Mouse (Mus musculus): ENCODE results near the gene Amd1. TPM values are rescaled to one million over a fixed set of nuclear protein-coding genes. Genes with fewer than 3 reads are reported as not detected.

The Amd1 gene
- polyA plus RNA-seq, 1 experiment from 2014 or later = 86.8 TPM

DNA sequence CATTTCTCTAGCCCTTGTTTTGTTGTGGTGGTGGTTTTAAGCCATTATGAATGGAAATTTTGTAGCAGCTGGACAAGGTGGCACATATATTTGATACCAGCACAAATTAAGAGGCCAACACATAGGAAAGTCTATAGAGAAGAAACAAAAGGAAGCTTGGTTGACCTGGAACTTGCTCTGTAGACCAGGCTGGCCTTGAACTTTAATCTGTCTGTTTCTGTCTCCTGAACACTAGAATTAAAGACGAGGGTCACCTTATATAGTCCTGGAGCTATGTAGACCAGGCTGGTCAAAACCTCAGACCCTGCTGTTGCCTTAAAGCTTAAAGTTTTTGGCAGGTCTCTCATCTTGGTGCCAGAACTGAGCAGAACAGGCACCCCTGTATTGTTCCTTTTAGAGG is 16.4 kb downstream of the Amd1 start:
- no peaks in the 10 kb centered on the region for H3K9me3 ChIP-seq
- WGBS = 85% methylated on average over 1 of the region's 1 CpGs
- no peak overlapping the region for H3K4me3 ChIP-seq
- no peaks in the 10 kb centered on the region for H3K4me1 ChIP-seq
- H3K27ac ChIP-seq (replicated peaks) = no peak overlapping the region
- H3K36me3 ChIP-seq (replicated peaks) = peaks cover 59% of the 10 kb centered on the region
- H3K27me3 ChIP-seq (replicated peaks; ENCODE audit: low read depth, poor library complexity, severe bottlenecking) = no peaks in the 10 kb centered on the region
- DNase-seq (ENCODE audit: low spot score) = no peak

DNA sequence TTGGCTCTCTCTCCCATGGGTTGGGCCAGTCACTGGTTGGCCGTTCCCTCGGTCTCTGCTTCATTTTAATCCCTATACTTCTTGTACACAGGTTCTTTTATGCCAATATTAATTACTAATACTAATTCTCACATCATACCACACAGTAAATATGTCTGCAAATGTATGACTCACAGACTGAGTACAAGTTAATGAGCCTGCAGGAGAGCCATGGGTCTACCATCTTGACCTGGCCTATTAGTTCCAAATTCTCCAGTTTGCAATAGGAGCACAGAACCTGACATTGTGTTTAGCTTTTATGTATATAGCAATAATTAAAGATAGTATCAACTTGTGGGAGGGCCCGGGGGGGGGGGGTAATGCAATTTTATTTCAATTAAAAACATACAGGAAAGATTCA is 17.0 kb downstream of the Amd1 start:
- Histone ChIP-seq H3K27me3 (replicated peaks; ENCODE audit: low read depth, poor library complexity, severe bottlenecking) (no peaks in the 10 kb centered on the region), H3K4me3 (no peak overlapping the region), H3K4me1 (no peaks in the 10 kb centered on the region), H3K9me3 (no peaks in the 10 kb centered on the region), H3K36me3 (replicated peaks) (peaks cover 53% of the 10 kb centered on the region), H3K27ac (replicated peaks) (no peak overlapping the region)
- WGBS = 89% methylated on average over 3 of the region's 3 CpGs
- no peak for DNase-seq (ENCODE audit: low spot score)

DNA sequence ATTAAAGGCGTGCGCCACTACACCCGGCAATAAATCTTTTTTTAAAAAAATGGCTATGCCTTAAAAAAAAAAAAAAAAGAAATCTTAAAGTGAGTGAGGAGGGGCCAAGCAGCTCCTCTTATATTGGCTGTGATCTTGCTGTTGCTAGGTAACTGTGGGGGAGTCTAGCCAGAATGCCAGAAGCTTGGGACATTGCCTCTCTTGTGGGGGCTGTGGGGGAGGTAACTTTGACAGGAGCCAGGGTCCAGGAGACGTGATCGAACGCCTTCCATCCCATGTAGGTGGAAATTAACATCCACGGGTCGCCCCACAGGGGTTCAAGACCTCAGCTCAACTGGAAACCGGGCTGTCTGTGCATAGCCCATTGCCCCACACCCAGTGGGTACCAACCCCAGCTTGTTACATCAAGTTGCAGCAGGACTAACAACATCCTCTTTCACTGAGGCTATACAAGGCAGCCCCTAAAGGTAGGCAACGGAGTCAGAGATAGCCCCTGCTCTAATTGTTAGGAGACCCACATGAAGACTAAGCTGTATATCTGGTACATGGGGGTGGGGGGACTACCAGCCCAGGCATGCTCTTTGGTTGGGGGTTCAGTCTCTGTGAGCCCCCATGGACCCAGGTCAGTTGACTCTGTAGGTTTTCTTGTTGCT is 17.7 kb downstream of the Amd1 start:
- WGBS = 85% methylated on average over 10 of the region's 10 CpGs
- peaks cover 47% of the 10 kb centered on the region for H3K36me3 ChIP-seq (replicated peaks)
- no peaks in the 10 kb centered on the region for H3K9me3 ChIP-seq

DNA sequence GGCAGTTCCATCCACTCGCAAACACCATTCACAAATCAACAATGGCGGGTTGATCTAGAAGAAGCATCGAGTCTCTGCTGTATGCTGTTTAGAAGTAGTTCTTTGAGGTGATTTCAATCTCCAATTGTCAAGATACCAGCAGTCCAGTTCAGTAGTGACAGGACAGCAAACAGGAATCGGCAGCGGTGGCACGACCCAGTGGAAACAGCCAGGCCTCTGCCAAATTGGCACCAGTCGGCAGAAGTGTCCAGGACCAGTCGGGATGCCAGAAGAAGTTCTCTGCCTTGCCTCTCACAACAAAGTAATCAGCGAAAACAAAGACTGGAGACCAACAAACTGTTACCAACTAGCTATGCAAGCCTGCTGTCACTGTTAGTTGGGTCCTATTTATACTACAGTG is 18.4 kb downstream of the Amd1 start:
- peaks cover 46% of the 10 kb centered on the region for H3K36me3 ChIP-seq (replicated peaks)
- 90% methylated on average over 9 of the region's 9 CpGs for WGBS

More for the DNA sequence above, 17.7 kb downstream of the Amd1 start:
- H3K4me1 ChIP-seq = no peaks in the 10 kb centered on the region
- no peak overlapping the region for H3K4me3 ChIP-seq
- H3K27ac ChIP-seq (replicated peaks) = no peak overlapping the region
- DNase-seq (ENCODE audit: low spot score) = no peak
- no peaks in the 10 kb centered on the region for H3K27me3 ChIP-seq (replicated peaks; ENCODE audit: low read depth, poor library complexity, severe bottlenecking)

DNA sequence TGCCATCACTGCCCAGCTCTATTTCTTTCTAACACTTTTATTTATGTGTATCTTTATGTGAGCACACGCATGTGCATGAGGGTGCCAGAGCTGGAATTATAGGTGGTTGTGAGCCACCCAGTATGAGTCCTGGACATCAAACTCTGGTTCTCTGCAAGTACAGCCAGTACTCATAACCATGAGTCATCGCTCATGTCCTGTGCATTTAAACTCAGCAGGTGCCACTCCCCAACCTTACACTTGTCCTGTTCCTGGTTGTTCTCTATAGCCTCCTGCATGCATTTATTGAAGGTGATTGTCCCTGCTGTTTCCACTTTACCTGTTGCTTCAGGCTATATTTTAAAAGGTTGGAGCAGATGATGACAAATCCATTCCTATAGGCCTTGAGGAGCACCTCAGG is 20.4 kb downstream of the Amd1 start:
- Histone ChIP-seq H3K27ac (replicated peaks) (no peak overlapping the region), H3K36me3 (replicated peaks) (peaks cover 35% of the 10 kb centered on the region), H3K4me3 (no peak overlapping the region), H3K9me3 (no peaks in the 10 kb centered on the region), H3K4me1 (no peaks in the 10 kb centered on the region), H3K27me3 (replicated peaks; ENCODE audit: low read depth, poor library complexity, severe bottlenecking) (no peaks in the 10 kb centered on the region)
- DNase-seq (ENCODE audit: low spot score) = no peak
- WGBS = 97% methylated on average over 2 of the region's 2 CpGs

More for the DNA sequence above, 18.4 kb downstream of the Amd1 start:
- Histone ChIP-seq H3K4me3 (no peak overlapping the region), H3K27ac (replicated peaks) (no peak overlapping the region), H3K9me3 (no peaks in the 10 kb centered on the region), H3K27me3 (replicated peaks; ENCODE audit: low read depth, poor library complexity, severe bottlenecking) (no peaks in the 10 kb centered on the region), H3K4me1 (no peaks in the 10 kb centered on the region)
- no peak for DNase-seq (ENCODE audit: low spot score)

DNA sequence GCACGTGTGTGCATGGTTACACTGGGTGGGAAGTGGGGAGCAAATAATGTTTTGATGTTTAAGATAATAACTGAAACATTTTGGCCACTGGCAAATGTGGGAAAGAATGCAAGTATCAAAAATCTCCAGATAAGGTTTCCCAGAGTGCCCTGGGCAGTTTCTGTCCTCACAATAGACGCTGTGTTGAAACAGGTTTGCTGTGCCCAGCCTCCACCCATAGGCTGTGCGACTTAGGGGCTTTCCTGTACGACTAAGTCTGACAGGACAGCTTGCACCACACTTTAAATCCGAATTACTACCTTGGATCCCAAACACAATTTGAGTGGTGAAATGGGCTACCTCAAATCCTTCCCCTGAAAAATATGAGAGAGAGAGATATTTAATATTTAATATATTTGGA is 23.7 kb downstream of the Amd1 start:
- Histone ChIP-seq H3K27me3 (replicated peaks; ENCODE audit: low read depth, poor library complexity, severe bottlenecking) (no peaks in the 10 kb centered on the region), H3K36me3 (replicated peaks) (peaks cover 6% of the 10 kb centered on the region), H3K9me3 (no peaks in the 10 kb centered on the region), H3K4me1 (no peaks in the 10 kb centered on the region), H3K27ac (replicated peaks) (no peak overlapping the region), H3K4me3 (no peak overlapping the region)
- WGBS = 56% methylated on average over 5 of the region's 5 CpGs
- no peak for DNase-seq (ENCODE audit: low spot score)

DNA sequence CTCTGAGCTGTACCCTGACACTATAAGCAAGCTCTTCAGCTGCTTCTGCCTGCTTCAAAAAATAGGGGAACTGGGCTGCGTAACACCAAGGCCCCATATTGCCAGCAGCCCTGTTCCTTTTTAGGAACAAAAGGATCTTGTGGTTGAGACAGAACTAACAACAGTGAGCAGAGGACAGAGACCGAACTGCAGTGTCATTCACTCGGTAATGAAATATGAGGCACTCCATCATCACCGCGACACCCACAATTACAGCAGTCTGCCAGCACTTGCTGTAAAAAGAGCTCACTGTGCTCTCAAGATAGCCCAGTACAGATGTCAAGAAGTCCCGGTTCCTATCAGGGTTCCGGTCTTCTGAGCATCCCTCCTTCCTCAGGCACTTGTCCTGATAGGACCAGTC is 26.0 kb downstream of the Amd1 start:
- no peak for DNase-seq (ENCODE audit: low spot score)
- 73% methylated on average over 7 of the region's 7 CpGs for WGBS
- Histone ChIP-seq H3K4me3 (no peak overlapping the region), H3K27me3 (replicated peaks; ENCODE audit: low read depth, poor library complexity, severe bottlenecking) (no peaks in the 10 kb centered on the region), H3K27ac (replicated peaks) (no peak overlapping the region), H3K4me1 (no peaks in the 10 kb centered on the region), H3K9me3 (no peaks in the 10 kb centered on the region), H3K36me3 (replicated peaks) (no peaks in the 10 kb centered on the region)

DNA sequence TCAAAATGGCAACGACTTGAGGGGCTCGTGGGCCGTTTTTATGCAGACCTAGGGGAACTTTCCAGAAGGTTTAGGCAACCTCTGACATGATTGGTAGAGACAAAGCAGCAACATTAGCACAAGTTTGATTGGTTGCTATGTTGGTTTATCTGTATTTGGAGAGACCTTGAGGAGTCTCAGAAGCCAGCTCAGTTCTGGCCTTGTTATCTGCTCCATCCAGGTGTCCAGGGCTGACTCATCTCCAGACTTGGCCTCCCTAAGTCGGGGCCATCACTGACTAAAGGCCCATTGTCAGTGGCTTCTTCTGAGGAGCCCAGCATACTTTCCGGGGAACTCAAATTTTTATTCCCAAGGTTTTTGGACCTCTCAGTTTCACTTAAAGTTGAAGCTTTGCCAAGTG is 28.0 kb downstream of the Amd1 start:
- Histone ChIP-seq H3K27me3 (replicated peaks; ENCODE audit: low read depth, poor library complexity, severe bottlenecking) (no peaks in the 10 kb centered on the region), H3K27ac (replicated peaks) (no peak overlapping the region), H3K36me3 (replicated peaks) (no peaks in the 10 kb centered on the region), H3K9me3 (no peaks in the 10 kb centered on the region), H3K4me1 (no peaks in the 10 kb centered on the region), H3K4me3 (no peak overlapping the region)
- whole genome bisulfite sequencing = 83% methylated on average over 5 of the region's 5 CpGs
- no peak for DNase-seq (ENCODE audit: low spot score)

DNA sequence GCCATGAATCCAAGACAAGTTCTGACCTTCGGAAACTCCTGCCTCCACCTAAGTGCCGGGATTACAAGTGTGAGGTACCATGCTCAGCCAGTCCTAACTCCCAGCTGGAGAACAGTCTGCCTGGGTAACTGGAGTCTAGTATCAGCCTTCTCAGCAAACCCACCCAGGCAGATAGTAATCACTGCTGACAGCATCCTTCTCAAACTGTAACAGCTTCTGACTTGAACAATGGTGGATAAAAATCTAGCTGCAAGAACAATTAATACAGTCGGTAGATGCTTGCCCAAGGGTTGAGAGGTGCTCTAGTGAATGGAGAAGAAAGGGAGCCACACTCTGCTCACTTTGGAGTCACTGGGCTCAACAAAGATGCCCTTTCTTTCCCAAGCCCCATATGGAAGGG is 30.8 kb downstream of the Amd1 start:
- Histone ChIP-seq H3K27me3 (replicated peaks; ENCODE audit: low read depth, poor library complexity, severe bottlenecking) (no peaks in the 10 kb centered on the region), H3K27ac (replicated peaks) (no peak overlapping the region), H3K4me1 (no peaks in the 10 kb centered on the region), H3K4me3 (no peak overlapping the region), H3K36me3 (replicated peaks) (no peaks in the 10 kb centered on the region), H3K9me3 (no peaks in the 10 kb centered on the region)
- WGBS = 85% methylated on average over 3 of the region's 3 CpGs
- DNase-seq (ENCODE audit: low spot score) = no peak

DNA sequence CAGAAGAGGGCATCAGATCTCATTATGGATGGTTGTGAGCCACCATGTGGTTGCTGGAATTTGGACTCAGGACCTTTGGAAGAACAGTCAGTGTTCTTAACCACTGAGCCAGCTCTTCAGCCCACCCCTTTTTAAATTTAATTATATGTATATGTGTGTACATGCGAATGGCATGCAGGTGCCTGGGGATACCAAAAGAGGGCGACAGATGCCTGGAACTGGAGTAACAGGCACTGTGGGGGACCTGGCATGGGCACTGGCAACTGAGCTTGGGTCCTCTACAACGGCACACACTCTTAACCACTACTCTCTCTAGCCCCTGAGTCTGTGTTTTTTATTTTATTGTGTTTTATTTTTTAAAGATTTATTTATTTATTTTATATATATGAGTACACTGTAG is 37.1 kb downstream of the Amd1 start:
- DNase-seq (ENCODE audit: low spot score) = no peak
- Histone ChIP-seq H3K4me3 (no peak overlapping the region), H3K27me3 (replicated peaks; ENCODE audit: low read depth, poor library complexity, severe bottlenecking) (no peaks in the 10 kb centered on the region), H3K36me3 (replicated peaks) (no peaks in the 10 kb centered on the region), H3K9me3 (no peaks in the 10 kb centered on the region), H3K27ac (replicated peaks) (no peak overlapping the region), H3K4me1 (peaks cover 6% of the 10 kb centered on the region)
- 85% methylated on average over 3 of the region's 3 CpGs for WGBS

DNA sequence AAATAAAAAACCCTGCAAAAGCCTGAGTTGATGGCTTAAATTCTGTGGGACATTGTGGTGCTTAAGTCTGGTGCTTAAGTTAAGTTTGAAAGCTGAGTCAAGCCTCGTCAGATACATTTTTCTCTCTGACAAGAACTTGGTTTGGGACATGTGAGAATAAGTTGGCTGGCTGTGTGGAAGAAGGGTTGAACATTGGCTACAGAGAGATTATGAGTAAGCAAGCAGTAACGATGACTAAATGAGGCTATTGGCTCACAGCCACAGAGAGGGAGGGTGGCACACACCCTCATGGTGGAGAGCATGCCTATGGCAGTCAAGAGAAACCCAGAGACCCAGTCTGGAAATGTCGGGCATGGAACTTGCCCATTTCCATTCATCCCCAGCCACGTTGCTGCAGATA is 38.3 kb downstream of the Amd1 start:
- 90% methylated on average over 4 of the region's 4 CpGs for WGBS
- H3K4me1 ChIP-seq = peaks cover 14% of the 10 kb centered on the region

DNA sequence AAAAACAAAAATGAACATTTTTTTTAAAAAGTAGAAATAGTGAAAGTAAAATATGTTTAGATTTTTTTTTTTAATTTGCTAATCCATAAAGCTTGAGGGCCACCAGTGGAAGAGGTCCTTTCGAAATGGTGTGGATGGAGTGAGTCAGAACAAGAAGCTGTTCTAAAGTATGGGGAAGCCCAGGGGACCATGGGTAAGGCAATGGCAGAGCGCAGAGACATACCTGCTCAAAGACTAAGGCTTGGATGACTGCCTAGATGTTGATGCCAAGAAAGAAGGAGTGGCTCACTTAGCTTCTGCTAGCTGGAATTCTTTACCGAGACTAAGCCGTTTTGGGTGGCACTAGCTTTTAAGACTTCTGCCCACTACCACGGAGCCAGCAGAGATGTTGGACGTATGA is 39.8 kb downstream of the Amd1 start:
- H3K9me3 ChIP-seq = no peaks in the 10 kb centered on the region
- WGBS = 91% methylated on average over 6 of the region's 6 CpGs
- no peak overlapping the region for H3K4me3 ChIP-seq
- H3K4me1 ChIP-seq = peaks cover 14% of the 10 kb centered on the region
- H3K27me3 ChIP-seq (replicated peaks; ENCODE audit: low read depth, poor library complexity, severe bottlenecking) = no peaks in the 10 kb centered on the region
- no peak overlapping the region for H3K27ac ChIP-seq (replicated peaks)
- DNase-seq (ENCODE audit: low spot score) = no peak
- H3K36me3 ChIP-seq (replicated peaks) = no peaks in the 10 kb centered on the region

More for the DNA sequence above, 38.3 kb downstream of the Amd1 start:
- Histone ChIP-seq H3K4me3 (no peak overlapping the region), H3K27ac (replicated peaks) (no peak overlapping the region), H3K27me3 (replicated peaks; ENCODE audit: low read depth, poor library complexity, severe bottlenecking) (no peaks in the 10 kb centered on the region), H3K9me3 (no peaks in the 10 kb centered on the region), H3K36me3 (replicated peaks) (no peaks in the 10 kb centered on the region)
- DNase-seq (ENCODE audit: low spot score) = no peak

DNA sequence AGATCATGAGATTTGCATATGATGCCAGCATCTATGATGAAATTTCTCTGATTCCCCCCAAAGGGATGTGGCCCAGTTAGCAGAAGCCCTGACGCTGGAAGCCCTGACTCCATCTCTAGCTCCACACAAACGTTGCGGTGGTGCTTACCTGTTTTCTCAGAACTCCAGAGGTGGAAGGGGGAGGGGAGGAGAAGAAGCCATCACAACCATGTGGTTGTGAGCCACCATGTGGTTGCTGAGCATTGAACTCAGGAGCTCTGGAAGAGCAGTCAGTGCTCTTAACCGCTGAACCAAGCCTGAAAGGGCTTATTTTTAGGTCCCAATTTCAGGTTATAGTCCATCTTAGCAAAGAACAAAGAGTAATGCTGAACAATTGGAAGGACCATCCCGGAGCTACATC is 41.7 kb downstream of the Amd1 start:
- Histone ChIP-seq H3K4me3 (no peak overlapping the region), H3K27me3 (replicated peaks; ENCODE audit: low read depth, poor library complexity, severe bottlenecking) (no peaks in the 10 kb centered on the region), H3K9me3 (no peaks in the 10 kb centered on the region), H3K4me1 (peaks cover 21% of the 10 kb centered on the region), H3K36me3 (replicated peaks) (peaks cover 4% of the 10 kb centered on the region), H3K27ac (replicated peaks) (no peak overlapping the region)
- 50% methylated on average over 5 of the region's 5 CpGs for WGBS
- DNase-seq (ENCODE audit: low spot score) = no peak
